Mouse (Mus musculus) heart, postnatal 0 days (tissue): ENCODE results near the gene N4bp2. TPM values are rescaled to one million over a fixed set of nuclear protein-coding genes. Genes with fewer than 3 reads are reported as not detected.
A peak's percentile ranks its signal among the peaks of the same experiment; 100 is the strongest.

Source experiments
- ATAC-seq: fragments of 200-750 bp; cut with Nextera tagmentation; 2 replicates; pipeline ENCODE4 v1.8.0; 2017; ENCODE audit warnings: low read depth, moderate number of reproducible peaks, moderate library complexity; ENCODE audit not compliant: insufficient read depth
- DNase-seq: peaks from one replicate; pipeline ENCODE4 v3.0.0-alpha.2; 2016; ENCODE audit warnings: low spot score
- H3K27ac ChIP-seq: fragments of 300-500 bp; sonication (generic); 2 replicates; pipeline ENCODE4 v1.5.1; 2014; ENCODE audit warnings: low read depth, mild to moderate bottlenecking
- H3K27me3 ChIP-seq: fragments of 300-500 bp; sonication (generic); 2 replicates; pipeline ENCODE4 v1.6.1; 2014; ENCODE audit warnings: low read length, mixed read lengths; ENCODE audit not compliant: control insufficient read depth, insufficient read depth
- H3K36me3 ChIP-seq: fragments of 300-500 bp; sonication (generic); replicated peaks from 2 replicates; pipeline ENCODE4 v1.6.1; 2014; ENCODE audit warnings: low read length, mixed read lengths; ENCODE audit not compliant: control insufficient read depth, insufficient read depth
- H3K4me1 ChIP-seq: fragments of 300-500 bp; sonication (generic); 2 replicates; pipeline ENCODE4 v1.6.1; 2014; ENCODE audit warnings: antibody characterized with exemption; ENCODE audit not compliant: control insufficient read depth, insufficient read depth
- H3K4me2 ChIP-seq: fragments of 300-500 bp; sonication (generic); 2 replicates; pipeline ENCODE4 v1.6.1; 2014; ENCODE audit warnings: low read depth, mild to moderate bottlenecking, low read length, moderate library complexity
- H3K4me3 ChIP-seq: fragments of 300-500 bp; sonication (generic); 2 replicates; pipeline ENCODE4 v1.5.1; 2014; ENCODE audit warnings: low read depth, low read length
- H3K9ac ChIP-seq: fragments of 300-500 bp; sonication (generic); replicated peaks from 2 replicates; pipeline ENCODE4 v1.6.1; 2014; ENCODE audit warnings: low read depth, low read length, mixed read lengths
- H3K9me3 ChIP-seq: fragments of 300-500 bp; sonication (generic); replicated peaks from 2 replicates; pipeline ENCODE4 v1.6.1; 2016; ENCODE audit warnings: low read length; ENCODE audit not compliant: control insufficient read depth
- CTCF ChIP-seq: IDR thresholded peaks from 2 replicates; pipeline ENCODE4 v1.5.1; 2016; ENCODE audit warnings: antibody characterized with exemption, control low read depth, low read depth
- EP300 ChIP-seq: IDR thresholded peaks from 2 replicates; pipeline ENCODE4 v1.6.1; 2016; ENCODE audit warnings: antibody characterized with exemption, low read depth
- WGBS: fragments of 180-500 bp; shearing (Covaris S2); extraction: QIAGEN DNeasy Blood & Tissue Kit; methylation state at CpG from one replicate; pipeline ENCODE4 v1.1.7; 2014; 5-methylcytosine and 5-hydroxymethylcytosine counted together
- polyA plus RNA-seq: library from polyadenylated mRNA; unstranded; fragments of >200 nt; fragmentation: Nextera tagmentation; extraction: Ambion mirVana; gene quantifications from 2 replicates; pipeline ENCODE4 v1.2.1, GENCODE M21; 2015
- total RNA-seq: library from RNA; depleted of rRNA; stranded (reverse); fragments of >200 nt; gene quantifications from 2 replicates; pipeline ENCODE4 v1.2.3, GENCODE M21; 2014; ENCODE audit warnings: low replicate concordance

The N4bp2 gene
- total and polyA plus RNA-seq, 2 experiments from 2014 or later = 8.0 to 18.6 TPM

- H3K9me3 ChIP-seq = no peaks in the 10 kb centered on the region
- H3K4me3 ChIP-seq = no peak overlapping the region
- WGBS = 93% methylated on average over 1 of the region's 1 CpGs
- H3K36me3 ChIP-seq = peaks cover 20% of the 10 kb centered on the region; the same call in 1 of the 2 replicates
- no peak overlapping the region for H3K4me2 ChIP-seq
- H3K27ac ChIP-seq = no peak overlapping the region
- ATAC-seq = no peak
- no peak overlapping the region for H3K9ac ChIP-seq
- H3K4me1 ChIP-seq = no peaks in the 10 kb centered on the region
- no peak for DNase-seq
- H3K27me3 ChIP-seq = no peaks in the 10 kb centered on the region
- TF ChIP-seq CTCF = no peak
- no peak for TF ChIP-seq EP300
Observed at GRCm38 (mm10) chr5:65795994-65796298, 32.6 kb downstream of the N4bp2 start.

DNA sequence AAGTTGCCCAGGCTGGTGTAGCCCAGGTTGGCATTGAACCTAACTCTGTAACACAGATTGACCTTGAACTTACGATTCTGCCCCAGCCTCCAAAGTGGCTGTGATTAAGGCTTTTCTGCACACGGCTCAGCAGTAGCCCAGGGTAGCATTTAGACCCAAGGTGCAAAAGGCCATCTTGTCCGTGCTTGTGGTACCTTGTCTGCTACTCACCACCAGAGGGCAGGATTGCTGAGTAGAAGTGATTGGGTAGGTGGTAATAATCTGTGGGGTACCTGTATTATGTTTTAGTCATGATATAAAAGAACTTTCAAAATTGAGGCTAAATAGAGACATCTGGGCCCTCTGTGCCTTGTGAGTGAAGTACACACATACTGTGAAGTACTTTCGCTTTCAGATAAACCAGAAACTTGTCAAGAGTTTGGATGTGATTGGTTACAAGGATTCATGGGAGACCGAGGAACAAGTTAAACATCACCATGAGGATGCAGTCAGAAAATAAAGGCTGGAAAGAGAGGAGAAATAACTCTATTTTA, 60.3 kb downstream of the N4bp2 start:
- no peak overlapping the region for H3K4me3 ChIP-seq
- H3K4me2 ChIP-seq = no peak overlapping the region
- H3K4me1 ChIP-seq = no peaks in the 10 kb centered on the region
- WGBS = 64% methylated on average over 5 of the region's 5 CpGs
- H3K9me3 ChIP-seq = no peaks in the 10 kb centered on the region
- H3K9ac ChIP-seq = no peak overlapping the region
- no peak; the same call in 1 of the 2 replicates for ATAC-seq
- peaks cover 37% of the 10 kb centered on the region for H3K36me3 ChIP-seq
- no peaks in the 10 kb centered on the region for H3K27me3 ChIP-seq
- no peak overlapping the region for H3K27ac ChIP-seq
- DNase-seq = peak; percentile 40
- TF ChIP-seq EP300 (no peak), CTCF (peak; percentile 79)

- 91% methylated on average over 4 of the region's 4 CpGs for WGBS
- peaks cover 35% of the 10 kb centered on the region for H3K36me3 ChIP-seq
- TF ChIP-seq CTCF (no peak), EP300 (no peak)
- DNase-seq (no peak), ATAC-seq (no peak)
- no peaks in the 10 kb centered on the region for H3K27me3 ChIP-seq
- no peak overlapping the region for H3K9ac ChIP-seq
- no peak overlapping the region for H3K4me3 ChIP-seq
- H3K4me1 ChIP-seq = no peaks in the 10 kb centered on the region
- H3K4me2 ChIP-seq = no peak overlapping the region
- H3K27ac ChIP-seq = no peak overlapping the region
- no peaks in the 10 kb centered on the region for H3K9me3 ChIP-seq
Observed at GRCm38 (mm10) chr5:65826476-65826875, 63.2 kb downstream of the N4bp2 start.

DNA sequence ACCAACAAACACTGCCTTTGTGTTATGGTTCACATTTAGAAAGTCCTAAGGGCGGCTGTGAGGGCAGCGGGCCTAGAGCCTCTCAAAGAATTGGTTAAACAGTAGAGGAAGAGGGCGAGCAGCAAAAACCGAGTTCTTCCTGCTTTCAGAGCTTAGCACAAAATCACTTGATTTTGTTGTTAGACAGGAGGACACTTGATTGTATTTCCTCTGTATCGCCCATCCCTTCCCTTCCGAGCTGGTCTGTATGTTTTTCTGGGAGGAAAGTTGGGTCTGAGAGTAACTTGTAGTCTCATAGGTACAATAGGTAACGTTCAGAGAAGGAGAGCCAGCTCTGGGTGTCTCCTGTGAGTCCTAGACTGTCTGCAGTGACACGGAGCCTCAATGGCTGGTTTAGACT, 63.8 kb downstream of the N4bp2 start:
- H3K9me3 ChIP-seq = no peaks in the 10 kb centered on the region
- 86% methylated on average over 8 of the region's 8 CpGs for WGBS
- ATAC-seq (no peak), DNase-seq (no peak)
- H3K27me3 ChIP-seq = no peaks in the 10 kb centered on the region
- no peak overlapping the region for H3K4me2 ChIP-seq
- H3K9ac ChIP-seq = no peak overlapping the region
- H3K36me3 ChIP-seq = peaks cover 29% of the 10 kb centered on the region
- TF ChIP-seq EP300 (no peak), CTCF (no peak)
- no peak overlapping the region for H3K27ac ChIP-seq
- H3K4me1 ChIP-seq = no peaks in the 10 kb centered on the region
- H3K4me3 ChIP-seq = no peak overlapping the region

- H3K4me3 ChIP-seq = no peak overlapping the region
- WGBS = 90% methylated on average over 5 of the region's 5 CpGs
- H3K36me3 ChIP-seq = peaks cover 21% of the 10 kb centered on the region
- no peak overlapping the region for H3K27ac ChIP-seq
- H3K27me3 ChIP-seq = no peaks in the 10 kb centered on the region
- H3K9ac ChIP-seq = no peak overlapping the region
- DNase-seq = no peak
- ATAC-seq = no peak
- H3K4me1 ChIP-seq = no peaks in the 10 kb centered on the region
- TF ChIP-seq EP300 = no peak
- no peak for TF ChIP-seq CTCF
- no peak overlapping the region for H3K4me2 ChIP-seq
- H3K9me3 ChIP-seq = no peaks in the 10 kb centered on the region
Observed at GRCm38 (mm10) chr5:65828261-65828660, 64.9 kb downstream of the N4bp2 start.

DNA sequence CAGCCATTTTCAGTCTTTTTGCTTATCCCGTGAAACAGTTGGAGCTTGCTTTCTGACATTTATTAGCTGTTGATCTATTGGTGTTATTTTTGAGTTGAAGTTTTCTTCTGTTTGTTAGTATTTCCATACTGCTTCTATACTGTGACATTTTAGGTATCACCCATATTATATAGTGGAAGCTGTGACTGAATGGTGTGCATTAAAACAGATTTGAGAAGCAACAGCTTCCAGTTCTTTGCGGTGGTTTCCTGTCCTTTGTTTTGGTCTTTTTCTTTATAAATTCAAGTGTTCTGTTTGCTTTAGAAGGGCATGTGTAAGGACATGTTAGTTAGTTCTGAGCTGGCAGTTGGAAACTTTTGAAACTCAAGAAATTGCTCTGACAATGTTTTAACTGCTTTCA, 65.7 kb downstream of the N4bp2 start:
- Histone ChIP-seq H3K4me1 (no peaks in the 10 kb centered on the region), H3K27me3 (no peaks in the 10 kb centered on the region), H3K9ac (no peak overlapping the region), H3K27ac (no peak overlapping the region), H3K4me2 (no peak overlapping the region), H3K4me3 (no peak overlapping the region), H3K36me3 (peaks cover 20% of the 10 kb centered on the region), H3K9me3 (no peaks in the 10 kb centered on the region)
- WGBS = 61% methylated on average over 2 of the region's 2 CpGs
- DNase-seq (no peak), ATAC-seq (no peak)
- TF ChIP-seq CTCF (no peak), EP300 (no peak)
